Mouse (Mus musculus): ENCODE measurements around the gene Ccr4.

- TF ChIP-seq POLR2A (IDR thresholded peaks at IDR 0.05; ENCODE audit: insufficient read length, low read depth) (no peak), POLR2AphosphoS2 (IDR thresholded peaks at IDR 0.05; ENCODE audit: insufficient read length, low read depth) (no peak), E2F4 (IDR thresholded peaks at IDR 0.05; ENCODE audit: insufficient read depth) (no peak), USF1 (IDR thresholded peaks at IDR 0.05; ENCODE audit: low read depth) (no peak), REST (IDR thresholded peaks at IDR 0.05; ENCODE audit: insufficient read depth, insufficient read length) (no peak), MYOG (IDR thresholded peaks at IDR 0.05; ENCODE audit: control insufficient read depth in 1 of 3, insufficient read depth in 1 of 3, insufficient read length in 2 of 3, low read depth in 2 of 3) (no peak), CEBPB (IDR thresholded peaks at IDR 0.05; ENCODE audit: insufficient read depth, poor library complexity, severe bottlenecking) (no peak), MAX (IDR thresholded peaks at IDR 0.05; ENCODE audit: low read depth) (no peak), TCF12 (IDR thresholded peaks at IDR 0.05; ENCODE audit: insufficient read depth, poor library complexity, severe bottlenecking) (no peak), SRF (IDR thresholded peaks at IDR 0.05; ENCODE audit: control insufficient read depth, insufficient read length, low read depth) (no peak), MYOD1 (IDR thresholded peaks at IDR 0.05; ENCODE audit: control insufficient read depth in 1 of 3, insufficient read length in 2 of 3, low read depth in 2 of 3) (no peak)
Observed at GRCm38 (mm10) chr9:114486808-114487207, 17.9 kb downstream of the Ccr4 start.
